17 mouse cellular contexts compared by ENCODE assay signal in genomic region chr12:32994081-32994480, GRCm38 (mm10). TPM values are rescaled to one million over a fixed set of nuclear protein-coding genes. Genes with fewer than 3 reads are reported as not detected.
DNase-seq lines count a peak whose midpoint lies in the region; ATAC-seq and TF ChIP-seq lines count a peak whose summit lies in the region.
"Had no signal": no experiment of that assay in that cellular context is flagged by ENCODE, and none has a peak within 500 bp of the region (broad histone marks: within the 10 kb centered on the region; RNA-seq: fewer than 3 reads in every experiment).

No protein-coding gene starts in this region.

- TF ChIP-seq CTCF in lung, postnatal 0 days (IDR thresholded peaks at IDR 0.05) = no peak

- 66% methylated on average over 5 of the region's 5 CpGs for WGBS in lung, postnatal 0 days
- WGBS in hindbrain, embryonic 10.5 days = 82% methylated on average over 5 of the region's 5 CpGs

- peak overlapping the region; percentile 78 for H3K27ac ChIP-seq in lung, postnatal 0 days (ENCODE audit: low read length)
- no peak overlapping the region for H3K27ac ChIP-seq in hindbrain, embryonic 10.5 days
- H3K27ac ChIP-seq: embryonic facial prominence, embryonic 10.5 days; forebrain, embryonic 13.5 days; hindbrain, embryonic 12.5 days had no signal

- no peak overlapping the region for H3K4me3 ChIP-seq in lung, postnatal 0 days (ENCODE audit: low read depth, low read length)
- H3K4me3 ChIP-seq in hindbrain, embryonic 10.5 days = no peak overlapping the region
- H3K4me3 ChIP-seq: embryonic facial prominence, embryonic 10.5 days; forebrain, embryonic 13.5 days; heart, embryonic 12.5 days; hindbrain, embryonic 12.5 days had no signal

- no peaks in the 10 kb centered on the region for H3K27me3 ChIP-seq in lung, postnatal 0 days (replicated peaks; ENCODE audit: insufficient read depth, low read length)
- H3K27me3 ChIP-seq in hindbrain, embryonic 10.5 days (ENCODE audit: insufficient read depth, poor library complexity, severe bottlenecking) = no peaks in the 10 kb centered on the region
- H3K27me3 ChIP-seq: forebrain, embryonic 13.5 days; heart, embryonic 12.5 days; hindbrain, embryonic 12.5 days had no signal

- peak; percentile 70 for DNase-seq in heart, adult 11 months
- DNase-seq in heart, postnatal 36 days = no peak
- no peak for DNase-seq in lung, postnatal 0 days (ENCODE audit: low spot score)
- DNase-seq in lung, postnatal 10 days = no peak
- DNase-seq in spleen, postnatal 36 days (ENCODE audit: low spot score in 2 of 2) = peak; percentile 74
- no peak for DNase-seq in spleen, adult 12 weeks (ENCODE audit: low spot score)
- DNase-seq in hindbrain, embryonic 10.5 days (ENCODE audit: low spot score) = no peak
- DNase-seq: adrenal gland, adult 8-10 months; adrenal gland, postnatal 36 days; cerebellum, adult 2 months; cerebellum, postnatal 10 days; forebrain, postnatal 0 days; gastrocnemius, postnatal 14 days had no signal

- H3K9me3 ChIP-seq in lung, postnatal 0 days (ENCODE audit: low read length) = no peaks in the 10 kb centered on the region
- no peaks in the 10 kb centered on the region for H3K9me3 ChIP-seq in hindbrain, embryonic 10.5 days
- H3K9me3 ChIP-seq: embryonic facial prominence, embryonic 10.5 days; forebrain, embryonic 13.5 days; heart, embryonic 12.5 days; hindbrain, embryonic 12.5 days had no signal

- no peak for TF ChIP-seq EP300 in lung, postnatal 0 days (IDR thresholded peaks at IDR 0.05)

- peaks cover 3% of the 10 kb centered on the region; the same call in 1 of the 2 replicates for H3K4me1 ChIP-seq in lung, postnatal 0 days (ENCODE audit: insufficient read depth, low read depth, low read length)
- H3K4me1 ChIP-seq in hindbrain, embryonic 10.5 days (replicated peaks) = no peaks in the 10 kb centered on the region
- H3K4me1 ChIP-seq: hindbrain, embryonic 12.5 days had no signal

- H3K4me2 ChIP-seq in lung, postnatal 0 days (replicated peaks; ENCODE audit: low read depth, low read length) = no peak overlapping the region
- H3K4me2 ChIP-seq: forebrain, embryonic 13.5 days; heart, embryonic 12.5 days; hindbrain, embryonic 12.5 days had no signal

- no peak for ATAC-seq in lung, postnatal 0 days
- ATAC-seq: forebrain, embryonic 13.5 days; forebrain, postnatal 0 days had no signal

- intact Hi-C loops in heart, postnatal 36 days (cut with DNase I) = no loop called here

- no peaks in the 10 kb centered on the region for H3K36me3 ChIP-seq in lung, postnatal 0 days (ENCODE audit: insufficient read depth, low read length)
- H3K36me3 ChIP-seq in hindbrain, embryonic 10.5 days = no peaks in the 10 kb centered on the region
- H3K36me3 ChIP-seq: embryonic facial prominence, embryonic 10.5 days; heart, embryonic 12.5 days; hindbrain, embryonic 12.5 days had no signal

- H3K9ac ChIP-seq in lung, postnatal 0 days (replicated peaks; ENCODE audit: low read depth) = no peak overlapping the region
- H3K9ac ChIP-seq: forebrain, embryonic 13.5 days; forebrain, postnatal 0 days; heart, embryonic 12.5 days; hindbrain, embryonic 12.5 days had no signal

RNA-seq across cellular contexts. Expression of gene Sypl, which starts 40.4 kb away (rescaled TPM):
- 10 to 100 TPM; 87.0 to 90.2 TPM for total RNA-seq in heart, postnatal 36 days (2021)
- polyA plus RNA-seq in lung, postnatal 0 days (2015; fragmentation: Nextera tagmentation; extraction: Ambion mirVana) = 237 and 251 TPM in 2 replicates
- polyA plus RNA-seq in hindbrain, embryonic 10.5 days (2016; fragmentation: Nextera tagmentation; extraction: Ambion mirVana) = 40.9 and 48.8 TPM in 2 replicates

Comparison
In these comparisons a context has a peak if more than half of its experiments do, and no peak if none do; other contexts are left out.
1. DNase-seq: peak in heart, adult 11 months (single experiment) and spleen, postnatal 36 days (2 of 2); none in heart, postnatal 36 days (0 of 2), lung, postnatal 0 days (single experiment), lung, postnatal 10 days (single experiment), spleen, adult 12 weeks (single experiment) and hindbrain, embryonic 10.5 days (single experiment).